Mouse (Mus musculus): Measurements from ENCODE around the gene Scgb1b17. TPM values are rescaled to one million over a fixed set of nuclear protein-coding genes. Genes with fewer than 3 reads are reported as not detected.
"Not testable (repeated sequence)": the region's sequence is repeated elsewhere in the genome, so short reads cannot be mapped to it uniquely, and the experiment has no call there.

The Scgb1b17 gene
- not detected in 2 replicates for polyA plus RNA-seq (2012; rRNA removed)

- not testable (repeated sequence) for H3K27ac ChIP-seq (ENCODE audit: control insufficient read depth, insufficient read depth, low read depth, low read length); H3K27me3 ChIP-seq (ENCODE audit: control insufficient read depth, insufficient read depth, low read length); H3K4me1 ChIP-seq (ENCODE audit: control insufficient read depth, insufficient read depth, low read length); H3K36me3 ChIP-seq (ENCODE audit: control insufficient read depth, insufficient read depth, low read length); H3K4me3 ChIP-seq (ENCODE audit: control insufficient read depth, low read depth, low read length)
These were observed at the start of gene Scgb1b17 for GRCm38 (mm10) chr7:33063149-33063548. Gene Scgb1b17, plus strand, starts transcription at chr7:33063449.

- not testable (repeated sequence) for H3K36me3 ChIP-seq (ENCODE audit: control insufficient read depth, insufficient read depth, low read length); H3K27ac ChIP-seq (ENCODE audit: control insufficient read depth, insufficient read depth, low read depth, low read length); H3K4me1 ChIP-seq (ENCODE audit: control insufficient read depth, insufficient read depth, low read length); H3K4me3 ChIP-seq (ENCODE audit: control insufficient read depth, low read depth, low read length); H3K27me3 ChIP-seq (ENCODE audit: control insufficient read depth, insufficient read depth, low read length)
These were observed 6.8 kb upstream of the Scgb1b17 start, which contains the start of gene Scgb2b17 for GRCm38 (mm10) chr7:33056461-33056860. Gene Scgb2b17, minus strand, starts transcription at chr7:33056561.

Other genes starting within 250 kb of the Scgb1b17 start
- not detected in 2 replicates for gene Scgb2b15, start 233.8 kb upstream of the Scgb1b17 start, polyA plus RNA-seq (2012; rRNA removed)
- gene Scgb1b15, start 226.9 kb upstream of the Scgb1b17 start, polyA plus RNA-seq (2012; rRNA removed): not detected in 2 replicates
- gene Scgb2b17, start 6.9 kb upstream of the Scgb1b17 start, polyA plus RNA-seq (2012; rRNA removed): not detected in 2 replicates
- gene Scgb2b18, start 110.4 kb downstream of the Scgb1b17 start, polyA plus RNA-seq (2012; rRNA removed): not detected in 2 replicates
- gene Scgb1b18, start 122.1 kb downstream of the Scgb1b17 start, polyA plus RNA-seq (2012; rRNA removed): not detected in 2 replicates
- gene Scgb2b19, start 216.9 kb downstream of the Scgb1b17 start, polyA plus RNA-seq (2012; rRNA removed): not detected in 2 replicates
- gene Scgb1b19, start 223.8 kb downstream of the Scgb1b17 start, polyA plus RNA-seq (2012; rRNA removed): not detected in 2 replicates